Mouse (Mus musculus) macrophage (primary cell): ENCODE measurements around the gene Fcho2. TPM values are rescaled to one million over a fixed set of nuclear protein-coding genes. Genes with fewer than 3 reads are reported as not detected.

ENCODE experiments used
- H3K27ac ChIP-seq: fragments of 350-480 bp; formaldehyde crosslinking; 2 replicates; pipeline ENCODE4 v1.9.0; 2021
- H3K36me3 ChIP-seq: fragments of 350-480 bp; formaldehyde crosslinking; 2 replicates; pipeline ENCODE4 v1.9.0; 2021; ENCODE audit errors: inconsistent target
- H3K4me3 ChIP-seq: fragments of 350-480 bp; formaldehyde crosslinking; 2 replicates; pipeline ENCODE4 v1.9.0; 2021; ENCODE audit errors: inconsistent target
- H3K79me2 ChIP-seq: fragments of 350-480 bp; formaldehyde crosslinking; 2 replicates; pipeline ENCODE4 v1.9.0; 2021; ENCODE audit errors: inconsistent target
- WGBS: methylation state at CpG from one replicate; pipeline ENCODE4 v1.1.7; 2026; ENCODE audit warnings: inconsistent platforms; ENCODE audit not compliant: missing documents; 5-methylcytosine and 5-hydroxymethylcytosine counted together
- polyA plus RNA-seq: library from polyadenylated mRNA; stranded (reverse); fragments of 250-400 nt; gene quantifications from 3 replicates; pipeline ENCODE4 v1.2.4, GENCODE M21; 2018; ENCODE audit warnings: inconsistent platforms

The Fcho2 gene
- polyA plus RNA-seq, 1 experiment from 2014 or later = 104 TPM

- Histone ChIP-seq H3K36me3 (no peaks in the 10 kb centered on the region), H3K4me3 (no peak overlapping the region), H3K79me2 (peaks cover 25% of the 10 kb centered on the region), H3K27ac (0 out of 2 replicates have a peak overlapping the region, but pooled peaks have one; percentile 78)
- WGBS = 85% methylated on average over 7 of the region's 9 CpGs
Measured at GRCm38 (mm10) chr13:98816571-98816970, 1.3 kb upstream of the Fcho2 start.

DNA sequence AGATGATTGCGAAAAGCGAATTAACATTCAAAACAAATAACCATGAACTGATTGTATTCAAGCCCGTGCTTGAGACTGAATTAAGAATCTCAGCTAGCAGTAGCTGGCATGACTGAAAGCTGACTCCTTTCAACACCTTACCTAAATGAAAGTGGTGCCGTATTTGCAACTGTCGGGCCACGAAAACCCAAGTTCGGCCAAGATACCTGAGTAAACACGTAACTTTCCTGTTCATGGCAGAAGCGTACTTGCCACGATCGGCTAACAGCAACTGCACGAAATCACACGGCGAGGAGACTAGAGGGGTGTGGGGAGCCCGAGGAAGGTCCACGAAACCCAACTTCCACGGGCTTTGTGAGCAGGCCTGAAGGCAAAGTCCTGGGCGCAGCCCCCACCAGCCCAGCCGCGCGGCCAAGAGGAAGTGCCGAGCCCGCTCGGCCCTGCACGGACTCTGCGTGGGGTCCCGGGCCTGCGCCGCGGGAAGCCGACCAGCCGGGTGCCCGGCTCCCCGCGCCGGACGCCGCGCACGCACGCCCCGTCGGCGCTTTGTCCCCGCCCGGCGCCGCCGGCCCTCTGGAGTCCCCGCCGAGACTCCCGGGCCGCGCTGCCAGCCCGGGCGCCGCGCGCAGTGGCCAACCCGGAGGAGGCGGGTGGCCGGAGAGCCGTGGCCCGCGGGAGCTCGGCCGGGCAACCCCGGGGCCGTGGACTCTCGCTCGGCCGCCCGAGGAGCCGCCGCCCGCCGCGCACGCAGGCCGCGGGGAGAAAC is 791 bp downstream of the Fcho2 start:
- Histone ChIP-seq H3K4me3 (peak overlapping the region; percentile 77), H3K27ac (peak overlapping the region; percentile 90), H3K79me2 (peaks cover 46% of the 10 kb centered on the region), H3K36me3 (no peaks in the 10 kb centered on the region)
- 2% methylated on average over 68 of the region's 81 CpGs for WGBS

- peaks cover 53% of the 10 kb centered on the region for H3K79me2 ChIP-seq
- no peaks in the 10 kb centered on the region for H3K36me3 ChIP-seq
- peak overlapping the region; percentile 90 for H3K27ac ChIP-seq
- H3K4me3 ChIP-seq = peak overlapping the region; percentile 77
- WGBS = 4% methylated on average over 11 of the region's 12 CpGs
Measured at GRCm38 (mm10) chr13:98813596-98814274, 1.5 kb downstream of the Fcho2 start.

- H3K27ac ChIP-seq = peak overlapping the region; percentile 90
- WGBS = 26% methylated on average over 2 of the region's 2 CpGs
- no peaks in the 10 kb centered on the region for H3K36me3 ChIP-seq
- peak overlapping the region; percentile 77 for H3K4me3 ChIP-seq
- H3K79me2 ChIP-seq = peaks cover 59% of the 10 kb centered on the region
Measured at GRCm38 (mm10) chr13:98813167-98813566, 2.1 kb downstream of the Fcho2 start.

DNA sequence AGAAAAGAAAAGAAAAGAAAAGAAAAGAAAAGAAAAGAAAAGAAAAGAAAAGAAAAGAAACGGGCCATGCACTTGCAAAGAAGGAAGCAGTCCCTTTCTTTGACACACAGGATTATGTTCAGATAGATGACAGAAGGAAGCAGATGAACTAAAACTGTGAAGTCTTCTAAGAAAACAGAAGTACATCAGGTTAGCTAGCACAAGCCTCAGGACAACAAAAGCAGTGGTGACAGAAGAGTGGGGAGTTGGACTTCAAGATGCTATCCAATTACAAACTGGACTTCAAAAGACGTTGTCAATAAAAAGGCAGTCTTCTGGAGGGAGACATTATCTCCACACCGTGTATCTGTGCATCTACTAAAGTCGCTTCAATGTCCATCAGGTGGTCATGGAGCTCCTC is 3.0 kb downstream of the Fcho2 start:
- peak overlapping the region; percentile 31 for H3K27ac ChIP-seq
- H3K4me3 ChIP-seq = no peak overlapping the region
- 24% methylated on average over 4 of the region's 4 CpGs for WGBS
- no peaks in the 10 kb centered on the region for H3K36me3 ChIP-seq
- peaks cover 68% of the 10 kb centered on the region for H3K79me2 ChIP-seq

- Histone ChIP-seq H3K79me2 (peaks cover 89% of the 10 kb centered on the region), H3K4me3 (no peak overlapping the region), H3K27ac (peak overlapping the region; percentile 51), H3K36me3 (peaks cover 5% of the 10 kb centered on the region; the same call in 1 of the 2 replicates)
- WGBS = 5% methylated on average over 6 of the region's 6 CpGs
Measured at GRCm38 (mm10) chr13:98810143-98810542, 5.1 kb downstream of the Fcho2 start.

DNA sequence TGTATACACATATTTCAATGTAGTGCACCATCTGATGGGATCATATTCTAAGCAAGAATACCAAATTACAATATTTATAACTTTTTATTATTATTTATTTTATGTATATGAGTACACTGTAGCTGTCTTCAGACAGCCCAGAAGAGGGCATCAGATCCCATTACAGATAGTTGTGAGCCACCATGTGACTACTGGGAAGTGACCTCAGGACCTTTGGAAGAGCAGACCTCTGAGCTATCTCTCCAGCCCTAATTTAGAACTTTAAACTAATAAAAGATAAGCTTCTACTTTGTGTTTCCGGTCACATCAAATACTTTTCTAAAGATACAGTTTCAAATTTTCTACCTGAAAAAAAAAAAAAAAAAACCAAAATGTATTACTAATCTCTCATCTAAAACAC is 6.2 kb downstream of the Fcho2 start:
- Histone ChIP-seq H3K36me3 (peaks cover 13% of the 10 kb centered on the region; the same call in 1 of the 2 replicates), H3K79me2 (peaks cover 100% of the 10 kb centered on the region), H3K27ac (peak overlapping the region; percentile 51), H3K4me3 (no peak overlapping the region)
- WGBS = 100% methylated on average over 1 of the region's 1 CpGs

- H3K79me2 ChIP-seq = peaks cover 100% of the 10 kb centered on the region
- peaks cover 38% of the 10 kb centered on the region; the same call in 1 of the 2 replicates for H3K36me3 ChIP-seq
- WGBS = 71% methylated on average over 1 of the region's 1 CpGs
- peak overlapping the region; percentile 33 for H3K27ac ChIP-seq
- H3K4me3 ChIP-seq = no peak overlapping the region
Measured at GRCm38 (mm10) chr13:98804480-98804879, 10.8 kb downstream of the Fcho2 start.

- Histone ChIP-seq H3K36me3 (peaks cover 38% of the 10 kb centered on the region), H3K79me2 (peaks cover 100% of the 10 kb centered on the region), H3K27ac (peak overlapping the region; percentile 33), H3K4me3 (no peak overlapping the region)
- WGBS = 0% methylated on average over 4 of the region's 4 CpGs
Measured at GRCm38 (mm10) chr13:98803699-98804098, 11.6 kb downstream of the Fcho2 start.

GRCm38 (mm10) chr13:98802957-98803356 is 12.3 kb downstream of the Fcho2 start:
- Histone ChIP-seq H3K4me3 (no peak overlapping the region), H3K79me2 (peaks cover 100% of the 10 kb centered on the region), H3K36me3 (peaks cover 38% of the 10 kb centered on the region), H3K27ac (peak overlapping the region; percentile 33)
- 72% methylated on average over 3 of the region's 3 CpGs for WGBS

DNA sequence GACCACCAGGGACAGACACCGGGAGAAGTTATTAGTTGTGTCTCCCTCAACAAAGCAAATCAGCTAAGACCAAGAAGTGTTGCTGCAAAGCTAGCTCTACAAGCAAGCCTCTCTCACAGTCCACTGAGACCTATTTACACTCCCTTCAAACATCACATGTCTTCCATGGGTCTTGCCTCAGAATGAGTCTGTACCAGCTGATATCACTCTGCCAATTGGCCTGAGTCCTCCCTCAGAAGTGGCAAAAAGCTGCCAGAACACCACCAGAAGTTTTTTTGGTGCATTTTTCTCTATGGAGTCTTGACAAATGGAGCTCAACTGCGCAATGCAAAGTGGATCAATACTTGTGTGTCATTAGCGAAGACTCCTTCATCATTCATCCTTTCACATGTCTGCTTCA is 19.7 kb downstream of the Fcho2 start:
- peaks cover 100% of the 10 kb centered on the region for H3K79me2 ChIP-seq
- H3K4me3 ChIP-seq = no peak overlapping the region
- H3K27ac ChIP-seq = no peak overlapping the region
- peaks cover 50% of the 10 kb centered on the region for H3K36me3 ChIP-seq
- 97% methylated on average over 3 of the region's 3 CpGs for WGBS

- WGBS = 100% methylated on average over 1 of the region's 1 CpGs
- H3K27ac ChIP-seq = no peak overlapping the region
- H3K79me2 ChIP-seq = peaks cover 100% of the 10 kb centered on the region
- H3K36me3 ChIP-seq = peaks cover 53% of the 10 kb centered on the region
- no peak overlapping the region for H3K4me3 ChIP-seq
Measured at GRCm38 (mm10) chr13:98792864-98793263, 22.4 kb downstream of the Fcho2 start.

DNA sequence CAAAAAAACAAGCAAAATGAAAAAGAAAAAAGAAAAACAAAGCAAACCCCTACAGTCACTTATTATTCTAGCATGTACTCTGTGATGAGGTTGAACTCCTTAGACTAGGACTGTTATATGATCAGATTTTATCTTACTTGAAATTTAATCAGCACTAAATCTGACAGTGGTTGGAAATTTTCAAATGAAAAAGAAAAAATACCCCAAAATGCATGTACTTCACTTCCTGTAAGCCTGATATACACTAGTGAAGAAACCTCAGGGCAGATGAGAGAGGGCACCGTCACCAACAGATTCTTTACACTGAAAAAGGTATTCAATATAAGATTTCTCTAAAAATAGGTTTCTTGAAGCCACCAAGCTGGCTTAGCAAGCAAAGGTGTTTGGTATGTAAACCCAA is 23.6 kb downstream of the Fcho2 start:
- peaks cover 100% of the 10 kb centered on the region for H3K79me2 ChIP-seq
- no peak overlapping the region for H3K27ac ChIP-seq
- H3K4me3 ChIP-seq = no peak overlapping the region
- H3K36me3 ChIP-seq = peaks cover 53% of the 10 kb centered on the region
- 100% methylated on average over 1 of the region's 1 CpGs for WGBS

DNA sequence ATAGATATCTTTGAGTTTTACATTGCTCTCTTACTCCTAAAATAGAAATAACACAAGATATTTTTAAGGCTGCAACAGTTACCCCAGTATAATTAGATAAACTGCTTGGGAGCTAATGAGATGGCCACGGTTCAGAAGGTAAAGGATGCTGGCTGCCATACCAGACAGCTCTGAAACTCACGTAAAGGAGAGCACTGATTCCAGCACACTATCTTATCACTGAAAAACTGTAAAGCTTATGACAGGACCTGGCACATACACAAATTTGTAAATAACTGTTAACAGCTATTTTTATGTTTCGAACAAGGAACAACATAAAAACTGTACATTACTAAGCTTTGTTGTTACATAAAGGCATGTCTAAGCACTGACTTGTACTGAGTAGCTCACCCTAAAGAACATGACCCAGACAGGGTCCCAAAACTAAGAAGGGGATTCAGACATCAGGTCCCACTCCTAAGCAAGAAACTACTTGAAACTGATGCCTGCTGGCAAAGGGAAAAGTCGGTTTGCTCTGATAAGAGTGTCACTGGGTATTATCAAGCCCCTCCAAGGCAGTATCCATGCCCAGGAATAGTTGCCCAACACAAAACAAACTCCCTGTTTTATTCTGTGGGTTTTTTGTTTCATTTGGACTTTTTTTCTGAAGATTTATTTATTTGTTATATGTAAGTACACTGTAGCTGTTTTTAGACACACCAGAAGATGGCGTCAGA is 28.1 kb downstream of the Fcho2 start:
- no peak overlapping the region for H3K4me3 ChIP-seq
- H3K27ac ChIP-seq = no peak overlapping the region
- peaks cover 61% of the 10 kb centered on the region for H3K79me2 ChIP-seq
- 100% methylated on average over 5 of the region's 5 CpGs for WGBS
- H3K36me3 ChIP-seq = peaks cover 49% of the 10 kb centered on the region
